Mouse (Mus musculus): ENCODE data around the gene Prok1. TPM values are rescaled to one million over a fixed set of nuclear protein-coding genes. Genes with fewer than 3 reads are reported as not detected.
A peak's percentile ranks its signal among the peaks of the same experiment; 100 is the strongest.

Gene Prok1
- polyA plus RNA-seq, 1 experiment from 2014 or later = not detected

GRCm38 (mm10) chr3:107206490-107207150 lies 32.9 kb downstream of the Prok1 start:
- Histone ChIP-seq H3K4me3 (replicated peaks) (no peak overlapping the region), H3K9ac (no peak overlapping the region), H3K4me1 (peaks cover 26% of the 10 kb centered on the region), H3K27me3 (no peaks in the 10 kb centered on the region), H3K9me3 (no peaks in the 10 kb centered on the region), H3K27ac (no peak overlapping the region), H3K4me2 (no peak overlapping the region), H3K36me3 (replicated peaks) (no peaks in the 10 kb centered on the region)
- ATAC-seq (ENCODE audit: low FRiP score) = no peak
- 51% methylated on average over 4 of the region's 4 CpGs for WGBS

- Histone ChIP-seq H3K9me3 (no peaks in the 10 kb centered on the region), H3K9ac (no peak overlapping the region), H3K4me2 (no peak overlapping the region), H3K27me3 (no peaks in the 10 kb centered on the region), H3K27ac (no peak overlapping the region), H3K36me3 (replicated peaks) (no peaks in the 10 kb centered on the region), H3K4me1 (peaks cover 32% of the 10 kb centered on the region), H3K4me3 (replicated peaks) (no peak overlapping the region)
- 15% methylated on average over 4 of the region's 4 CpGs for WGBS
- no peak for ATAC-seq (ENCODE audit: low FRiP score)
These were observed 33.5 kb downstream of the Prok1 start for GRCm38 (mm10) chr3:107205994-107206393.

- no peaks in the 10 kb centered on the region for H3K36me3 ChIP-seq (replicated peaks)
- no peaks in the 10 kb centered on the region for H3K9me3 ChIP-seq
- no peak overlapping the region for H3K27ac ChIP-seq
- H3K4me1 ChIP-seq = peaks cover 32% of the 10 kb centered on the region
- no peak overlapping the region for H3K9ac ChIP-seq
- ATAC-seq (ENCODE audit: low FRiP score) = no peak
- no peaks in the 10 kb centered on the region for H3K27me3 ChIP-seq
- no peak overlapping the region for H3K4me3 ChIP-seq (replicated peaks)
- no peak overlapping the region for H3K4me2 ChIP-seq
These were observed 34.3 kb downstream of the Prok1 start for GRCm38 (mm10) chr3:107205170-107205569.

- no peak for ATAC-seq (ENCODE audit: low FRiP score)
- H3K9ac ChIP-seq = no peak overlapping the region
- H3K27me3 ChIP-seq = no peaks in the 10 kb centered on the region
- H3K4me3 ChIP-seq (replicated peaks) = no peak overlapping the region
- no peaks in the 10 kb centered on the region for H3K36me3 ChIP-seq (replicated peaks)
- 94% methylated on average over 3 of the region's 3 CpGs for WGBS
- H3K27ac ChIP-seq = no peak overlapping the region
- no peak overlapping the region for H3K4me2 ChIP-seq
- peaks cover 32% of the 10 kb centered on the region for H3K4me1 ChIP-seq
- H3K9me3 ChIP-seq = no peaks in the 10 kb centered on the region
These were observed 35.1 kb downstream of the Prok1 start for GRCm38 (mm10) chr3:107204413-107204812.

- no peaks in the 10 kb centered on the region for H3K27me3 ChIP-seq
- WGBS = 38% methylated on average over 9 of the region's 9 CpGs
- ATAC-seq (ENCODE audit: low FRiP score) = no peak
- peak overlapping the region; percentile 31; the same call in 1 of the 2 replicates for H3K27ac ChIP-seq
- H3K4me1 ChIP-seq = peaks cover 13% of the 10 kb centered on the region; the same call in 1 of the 2 replicates
- H3K4me3 ChIP-seq (replicated peaks) = no peak overlapping the region
- no peak overlapping the region for H3K9ac ChIP-seq
- no peaks in the 10 kb centered on the region for H3K9me3 ChIP-seq
- no peaks in the 10 kb centered on the region for H3K36me3 ChIP-seq (replicated peaks)
- H3K4me2 ChIP-seq = no peak overlapping the region
These were observed 38.0 kb downstream of the Prok1 start for GRCm38 (mm10) chr3:107201310-107202180.

- Histone ChIP-seq H3K9me3 (no peaks in the 10 kb centered on the region), H3K9ac (no peak overlapping the region), H3K4me3 (replicated peaks) (no peak overlapping the region), H3K36me3 (replicated peaks) (no peaks in the 10 kb centered on the region), H3K4me2 (no peak overlapping the region), H3K27ac (no peak overlapping the region), H3K27me3 (0 out of 2 replicates have a peak, but pooled peaks cover 3% of the 10 kb centered on the region), H3K4me1 (no peaks in the 10 kb centered on the region)
- 51% methylated on average over 6 of the region's 6 CpGs for WGBS
- ATAC-seq (ENCODE audit: low FRiP score) = peak; percentile 72
These were observed 51.1 kb downstream of the Prok1 start for GRCm38 (mm10) chr3:107188226-107188899.

GRCm38 (mm10) chr3:107187022-107187421 lies 52.5 kb downstream of the Prok1 start:
- Histone ChIP-seq H3K9me3 (no peaks in the 10 kb centered on the region), H3K4me1 (no peaks in the 10 kb centered on the region), H3K9ac (no peak overlapping the region), H3K36me3 (replicated peaks) (no peaks in the 10 kb centered on the region), H3K4me3 (replicated peaks) (no peak overlapping the region), H3K4me2 (no peak overlapping the region), H3K27ac (no peak overlapping the region), H3K27me3 (0 out of 2 replicates have a peak, but pooled peaks cover 3% of the 10 kb centered on the region)
- 74% methylated on average over 4 of the region's 4 CpGs for WGBS
- ATAC-seq (ENCODE audit: low FRiP score) = no peak

GRCm38 (mm10) chr3:107185597-107185996 lies 53.9 kb downstream of the Prok1 start:
- Histone ChIP-seq H3K36me3 (replicated peaks) (no peaks in the 10 kb centered on the region), H3K9me3 (no peaks in the 10 kb centered on the region), H3K4me3 (replicated peaks) (no peak overlapping the region), H3K27me3 (no peaks in the 10 kb centered on the region), H3K9ac (no peak overlapping the region), H3K27ac (no peak overlapping the region), H3K4me2 (no peak overlapping the region), H3K4me1 (no peaks in the 10 kb centered on the region)
- no peak for ATAC-seq (ENCODE audit: low FRiP score)
- 75% methylated on average over 3 of the region's 3 CpGs for WGBS

GRCm38 (mm10) chr3:107183178-107183577 lies 56.3 kb downstream of the Prok1 start:
- Histone ChIP-seq H3K4me3 (replicated peaks) (no peak overlapping the region), H3K27ac (no peak overlapping the region), H3K9ac (no peak overlapping the region), H3K9me3 (no peaks in the 10 kb centered on the region), H3K27me3 (no peaks in the 10 kb centered on the region), H3K4me2 (no peak overlapping the region), H3K4me1 (no peaks in the 10 kb centered on the region), H3K36me3 (replicated peaks) (no peaks in the 10 kb centered on the region)
- WGBS = 87% methylated on average over 3 of the region's 3 CpGs
- ATAC-seq (ENCODE audit: low FRiP score) = no peak

Other genes with a start within 250 kb of the Prok1 start
- gene Kcna3, start 203.5 kb downstream of the Prok1 start, polyA plus RNA-seq (2016; fragmentation: Nextera tagmentation; extraction: Ambion mirVana) = 17.3 and 18.4 TPM in 2 replicates
- 0.29 TPM in 2 replicates for gene Kcna2, start 138.6 kb downstream of the Prok1 start, polyA plus RNA-seq (2016; fragmentation: Nextera tagmentation; extraction: Ambion mirVana)
- gene Kcna10, start 56.7 kb downstream of the Prok1 start, polyA plus RNA-seq (2016; fragmentation: Nextera tagmentation; extraction: Ambion mirVana) = not detected in 2 replicates
- not detected in 2 replicates for gene Cym, start 18.0 kb downstream of the Prok1 start, polyA plus RNA-seq (2016; fragmentation: Nextera tagmentation; extraction: Ambion mirVana)
- not detected in 2 replicates for gene A630076J17Rik, start 9.1 kb downstream of the Prok1 start, polyA plus RNA-seq (2016; fragmentation: Nextera tagmentation; extraction: Ambion mirVana)
- 165 and 175 TPM in 2 replicates for gene Lamtor5, start 39.2 kb upstream of the Prok1 start, polyA plus RNA-seq (2016; fragmentation: Nextera tagmentation; extraction: Ambion mirVana)
- gene Slc16a4, start 51.5 kb upstream of the Prok1 start, polyA plus RNA-seq (2016; fragmentation: Nextera tagmentation; extraction: Ambion mirVana) = 3.3 and 3.6 TPM in 2 replicates
- gene Rbm15, start 94.0 kb upstream of the Prok1 start, polyA plus RNA-seq (2016; fragmentation: Nextera tagmentation; extraction: Ambion mirVana) = 15.3 and 17.3 TPM in 2 replicates
- gene Kcnc4, start 219.8 kb upstream of the Prok1 start, polyA plus RNA-seq (2016; fragmentation: Nextera tagmentation; extraction: Ambion mirVana) = 0.32 and 0.47 TPM in 2 replicates

Data from forebrain, embryonic 12.5 days (tissue).